Mouse (Mus musculus): ENCODE data around the gene Slc51a. TPM values are rescaled to one million over a fixed set of nuclear protein-coding genes. Genes with fewer than 3 reads are reported as not detected.
A peak's percentile ranks its signal among the peaks of the same experiment; 100 is the strongest.

Gene Slc51a
- polyA plus RNA-seq (2015; fragmentation: Nextera tagmentation; extraction: Ambion mirVana): 0.08 and 0.39 TPM in 2 replicates

- ATAC-seq (ENCODE audit: borderline replicate concordance, extremely low read depth, low FRiP score, low TSS enrichment): no peak
- Histone ChIP-seq H3K4me2 (no peak within 1 kb of the TSS), H3K4me3 (no peak within 1 kb of the TSS), H3K27ac (no peak within 1 kb of the TSS), H3K27me3 (no peaks in the 10 kb centered on the region), H3K36me3 (no peaks in the 10 kb centered on the region), H3K9me3 (no peaks in the 10 kb centered on the region), H3K4me1 (0 out of 2 replicates have a peak, but pooled peaks cover 12% of the 10 kb centered on the region), H3K9ac (no peak within 1 kb of the TSS)
- 26% methylated on average over 15 of the region's 15 CpGs for WGBS
Measured at GRCm38 (mm10) chr16:32487234-32488111, at the start of gene Slc51a. Slc51a (minus strand) TSS chr16:32487879.

GRCm38 (mm10) chr16:32535157-32535751 is 47.6 kb upstream of the Slc51a start:
- Histone ChIP-seq H3K9me3 (no peaks in the 10 kb centered on the region), H3K4me1 (peaks cover 26% of the 10 kb centered on the region), H3K27me3 (no peaks in the 10 kb centered on the region), H3K4me3 (no peak overlapping the region), H3K4me2 (no peak overlapping the region), H3K27ac (peak overlapping the region; percentile 55; the same call in 1 of the 2 replicates), H3K36me3 (no peaks in the 10 kb centered on the region), H3K9ac (no peak overlapping the region)
- no peak for ATAC-seq (ENCODE audit: borderline replicate concordance, extremely low read depth, low FRiP score, low TSS enrichment)
- 23% methylated on average over 5 of the region's 5 CpGs for WGBS

- H3K27ac ChIP-seq: no peak overlapping the region
- peaks cover 19% of the 10 kb centered on the region for H3K4me1 ChIP-seq
- no peak overlapping the region for H3K4me3 ChIP-seq
- H3K27me3 ChIP-seq: no peaks in the 10 kb centered on the region
- no peaks in the 10 kb centered on the region for H3K36me3 ChIP-seq
- H3K9ac ChIP-seq: no peak overlapping the region
- 78% methylated on average over 18 of the region's 18 CpGs for WGBS
- no peak overlapping the region for H3K4me2 ChIP-seq
- H3K9me3 ChIP-seq: no peaks in the 10 kb centered on the region
- ATAC-seq (ENCODE audit: borderline replicate concordance, extremely low read depth, low FRiP score, low TSS enrichment): no peak
Measured at GRCm38 (mm10) chr16:32532878-32533826, 45.5 kb upstream of the Slc51a start.

GRCm38 (mm10) chr16:32526906-32527305 is 39.2 kb upstream of the Slc51a start:
- H3K36me3 ChIP-seq: no peaks in the 10 kb centered on the region
- no peak overlapping the region for H3K9ac ChIP-seq
- no peak overlapping the region for H3K4me3 ChIP-seq
- H3K27ac ChIP-seq: no peak overlapping the region
- no peak overlapping the region for H3K4me2 ChIP-seq
- ATAC-seq (ENCODE audit: borderline replicate concordance, extremely low read depth, low FRiP score, low TSS enrichment): no peak
- H3K27me3 ChIP-seq: no peaks in the 10 kb centered on the region
- H3K9me3 ChIP-seq: no peaks in the 10 kb centered on the region
- WGBS: 62% methylated on average over 7 of the region's 7 CpGs
- H3K4me1 ChIP-seq: peaks cover 14% of the 10 kb centered on the region

GRCm38 (mm10) chr16:32524244-32524615 is 36.6 kb upstream of the Slc51a start:
- Histone ChIP-seq H3K9ac (no peak overlapping the region), H3K36me3 (no peaks in the 10 kb centered on the region), H3K27me3 (no peaks in the 10 kb centered on the region), H3K4me3 (no peak overlapping the region), H3K27ac (peak overlapping the region; percentile 79), H3K9me3 (no peaks in the 10 kb centered on the region), H3K4me1 (peaks cover 14% of the 10 kb centered on the region), H3K4me2 (no peak overlapping the region)
- WGBS: 47% methylated on average over 5 of the region's 5 CpGs
- ATAC-seq (ENCODE audit: borderline replicate concordance, extremely low read depth, low FRiP score, low TSS enrichment): no peak

GRCm38 (mm10) chr16:32523462-32524243 is 36.0 kb upstream of the Slc51a start:
- WGBS: 36% methylated on average over 8 of the region's 8 CpGs
- Histone ChIP-seq H3K9ac (no peak overlapping the region), H3K4me3 (no peak overlapping the region), H3K27me3 (no peaks in the 10 kb centered on the region), H3K36me3 (no peaks in the 10 kb centered on the region), H3K4me1 (peaks cover 14% of the 10 kb centered on the region), H3K4me2 (no peak overlapping the region), H3K9me3 (no peaks in the 10 kb centered on the region), H3K27ac (peak overlapping the region; percentile 79)
- ATAC-seq (ENCODE audit: borderline replicate concordance, extremely low read depth, low FRiP score, low TSS enrichment): peak; percentile 56; the same call in 1 of the 2 replicates

GRCm38 (mm10) chr16:32522578-32523194 is 35.0 kb upstream of the Slc51a start:
- no peaks in the 10 kb centered on the region for H3K9me3 ChIP-seq
- no peak overlapping the region for H3K9ac ChIP-seq
- H3K4me3 ChIP-seq: no peak overlapping the region
- no peaks in the 10 kb centered on the region for H3K36me3 ChIP-seq
- no peak overlapping the region for H3K4me2 ChIP-seq
- no peaks in the 10 kb centered on the region for H3K27me3 ChIP-seq
- no peak for ATAC-seq (ENCODE audit: borderline replicate concordance, extremely low read depth, low FRiP score, low TSS enrichment)
- 50% methylated on average over 6 of the region's 6 CpGs for WGBS
- peak overlapping the region; percentile 79; the same call in 1 of the 2 replicates for H3K27ac ChIP-seq
- H3K4me1 ChIP-seq: peaks cover 14% of the 10 kb centered on the region

GRCm38 (mm10) chr16:32520372-32520748 is 32.7 kb upstream of the Slc51a start:
- Histone ChIP-seq H3K4me3 (no peak overlapping the region), H3K9ac (no peak overlapping the region), H3K4me2 (no peak overlapping the region), H3K27me3 (no peaks in the 10 kb centered on the region), H3K27ac (no peak overlapping the region), H3K36me3 (no peaks in the 10 kb centered on the region), H3K9me3 (no peaks in the 10 kb centered on the region), H3K4me1 (peaks cover 24% of the 10 kb centered on the region)
- ATAC-seq (ENCODE audit: borderline replicate concordance, extremely low read depth, low FRiP score, low TSS enrichment): no peak
- WGBS: 35% methylated on average over 9 of the region's 9 CpGs

GRCm38 (mm10) chr16:32519656-32520371 is 32.1 kb upstream of the Slc51a start:
- Histone ChIP-seq H3K4me3 (no peak overlapping the region), H3K36me3 (no peaks in the 10 kb centered on the region), H3K27ac (no peak overlapping the region), H3K4me1 (peaks cover 24% of the 10 kb centered on the region), H3K9me3 (no peaks in the 10 kb centered on the region), H3K9ac (no peak overlapping the region), H3K27me3 (no peaks in the 10 kb centered on the region), H3K4me2 (no peak overlapping the region)
- 74% methylated on average over 15 of the region's 15 CpGs for WGBS
- no peak for ATAC-seq (ENCODE audit: borderline replicate concordance, extremely low read depth, low FRiP score, low TSS enrichment)

GRCm38 (mm10) chr16:32517785-32518481 is 30.3 kb upstream of the Slc51a start:
- ATAC-seq (ENCODE audit: borderline replicate concordance, extremely low read depth, low FRiP score, low TSS enrichment): no peak
- no peaks in the 10 kb centered on the region for H3K36me3 ChIP-seq
- WGBS: 75% methylated on average over 12 of the region's 12 CpGs

More at GRCm38 (mm10) chr16:32517785-32518481, 30.3 kb upstream of the Slc51a start:
- no peaks in the 10 kb centered on the region for H3K9me3 ChIP-seq
- no peak overlapping the region for H3K27ac ChIP-seq
- H3K4me3 ChIP-seq: no peak overlapping the region
- H3K4me2 ChIP-seq: no peak overlapping the region
- no peak overlapping the region for H3K9ac ChIP-seq
- H3K4me1 ChIP-seq: peaks cover 13% of the 10 kb centered on the region
- H3K27me3 ChIP-seq: no peaks in the 10 kb centered on the region
